Mouse (Mus musculus) testis, adult 2 months (tissue): ENCODE measurements around the gene Ggn. TPM values are rescaled to one million over a fixed set of nuclear protein-coding genes. Genes with fewer than 3 reads are reported as not detected.
"Not testable (repeated sequence)": the region's sequence is repeated elsewhere in the genome, so short reads cannot be mapped to it uniquely, and the experiment has no call there.

Source experiments
- H3K27ac ChIP-seq: fragments of 200-500 bp; 2 replicates; pipeline ENCODE4 v1.5.1; 2012; ENCODE audit warnings: low read depth, low read length; ENCODE audit not compliant: control insufficient read depth, insufficient read depth
- H3K27me3 ChIP-seq: fragments of 200-500 bp; 2 replicates; pipeline ENCODE4 v1.6.1; 2012; ENCODE audit warnings: mild to moderate bottlenecking, low read length, moderate library complexity; ENCODE audit not compliant: control insufficient read depth, insufficient read depth
- H3K36me3 ChIP-seq: fragments of 200-500 bp; 2 replicates; pipeline ENCODE4 v1.6.1; 2012; ENCODE audit warnings: mild to moderate bottlenecking, low read length; ENCODE audit not compliant: control insufficient read depth, insufficient read depth
- H3K4me1 ChIP-seq: fragments of 200-500 bp; 2 replicates; pipeline ENCODE4 v1.6.1; 2012; ENCODE audit warnings: low read length; ENCODE audit not compliant: control insufficient read depth, insufficient read depth
- H3K4me3 ChIP-seq: fragments of 200-500 bp; 2 replicates; pipeline ENCODE4 v1.5.1; 2012; ENCODE audit warnings: low read depth, mild to moderate bottlenecking, low read length, moderate library complexity, mixed read lengths; ENCODE audit not compliant: control insufficient read depth
- CTCF ChIP-seq: fragments of 200-500 bp; IDR thresholded peaks from 2 replicates; pipeline ENCODE4 v1.5.1; 2012; ENCODE audit warnings: low read depth, mild to moderate bottlenecking, inconsistent platforms, low read length, moderate library complexity; ENCODE audit not compliant: control insufficient read depth, insufficient read depth, insufficient replicate concordance
- POLR2A ChIP-seq: fragments of 200-500 bp; IDR thresholded peaks from 2 replicates; pipeline ENCODE4 v1.6.1; 2012; ENCODE audit warnings: low read depth, mild to moderate bottlenecking, inconsistent platforms, low read length, moderate library complexity; ENCODE audit not compliant: control insufficient read depth
- polyA plus RNA-seq: library from polyadenylated mRNA; depleted of rRNA; stranded (reverse); fragments of >200 nt; gene quantifications from 2 replicates; pipeline ENCODE4 v1.2.3, GENCODE M21; 2012

Gene Ggn
- polyA plus RNA-seq, 1 experiment, result 506 TPM

GRCm38 (mm10) chr7:29171562-29172097 lies 1.6 kb downstream of the Ggn start:
- TF ChIP-seq CTCF (no peak), POLR2A (no peak)
- Histone ChIP-seq H3K4me1 (peaks cover 46% of the 10 kb centered on the region), H3K4me3 (peak overlapping the region; percentile 96), H3K27me3 (no peaks in the 10 kb centered on the region), H3K27ac (peak overlapping the region; percentile 47), H3K36me3 (no peaks in the 10 kb centered on the region)

GRCm38 (mm10) chr7:29172390-29173016 lies 2.5 kb downstream of the Ggn start:
- H3K27ac ChIP-seq, result peak overlapping the region; percentile 47

DNA sequence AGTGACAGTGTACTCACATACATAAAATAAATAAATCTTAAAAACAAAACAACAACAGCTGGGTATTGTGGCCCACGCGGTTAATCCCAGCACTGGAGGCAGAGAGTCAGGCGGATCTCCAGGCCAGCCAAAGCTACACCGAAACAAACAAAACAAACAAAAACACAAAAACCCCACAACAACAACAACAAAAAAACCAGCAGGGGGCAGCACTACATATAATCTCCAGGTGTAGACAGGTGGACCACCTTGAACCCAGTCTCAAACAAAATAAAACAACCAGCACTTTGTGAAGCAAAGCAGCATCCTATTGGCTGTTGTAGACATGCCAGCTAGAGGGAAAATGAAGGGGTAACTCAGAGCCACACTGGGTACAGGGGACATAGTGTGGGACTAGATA lies 8.1 kb downstream of the Ggn start:
- Histone ChIP-seq H3K36me3 (no peaks in the 10 kb centered on the region; the same call in none of the 2 replicates), H3K4me3 (peak overlapping the region; percentile 100; the same call in 1 of the 2 replicates), H3K27ac (no peak overlapping the region), H3K27me3 (no peaks in the 10 kb centered on the region), H3K4me1 (peaks cover 7% of the 10 kb centered on the region)
- TF ChIP-seq POLR2A (no peak), CTCF (no peak)

More at GRCm38 (mm10) chr7:29172390-29173016, 2.5 kb downstream of the Ggn start:
- TF ChIP-seq CTCF (no peak), POLR2A (no peak)
- Histone ChIP-seq H3K36me3 (no peaks in the 10 kb centered on the region; the same call in 1 of the 2 replicates), H3K4me3 (peak overlapping the region; percentile 96), H3K27me3 (no peaks in the 10 kb centered on the region), H3K4me1 (peaks cover 43% of the 10 kb centered on the region)

DNA sequence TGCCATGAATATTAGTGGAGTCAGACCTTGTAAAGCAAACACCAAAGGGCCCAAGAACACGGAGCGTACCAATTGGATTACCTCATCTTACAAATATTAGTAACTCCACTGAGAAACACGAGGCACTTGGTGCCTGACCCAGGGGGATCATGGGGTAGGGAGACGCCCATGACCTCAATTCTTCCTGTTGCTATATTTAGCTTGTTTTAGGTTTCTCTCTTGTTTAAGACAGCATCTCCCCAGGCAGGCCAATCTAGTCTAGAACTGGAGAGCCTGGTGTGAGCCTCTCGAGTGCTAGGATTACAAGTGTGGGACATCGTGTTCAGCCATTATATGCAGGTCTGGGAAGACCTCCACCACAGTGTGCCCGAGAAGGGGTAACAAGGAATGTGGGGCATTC lies 9.3 kb downstream of the Ggn start:
- Histone ChIP-seq H3K27ac (no peak overlapping the region), H3K4me3 (peak overlapping the region; percentile 100), H3K4me1 (peaks cover 7% of the 10 kb centered on the region), H3K27me3 (no peaks in the 10 kb centered on the region), H3K36me3 (no peaks in the 10 kb centered on the region; the same call in none of the 2 replicates)
- no peak for TF ChIP-seq CTCF
- no peak for TF ChIP-seq POLR2A

- Histone ChIP-seq H3K4me1 (peaks cover 7% of the 10 kb centered on the region), H3K27ac (peak within 1 kb of the TSS; percentile 99)
- peak; percentile 23; the same call in 1 of the 2 replicates for TF ChIP-seq CTCF
- TF ChIP-seq POLR2A, result peak; percentile 85
These were observed 10.3 kb downstream of the Ggn start, which contains the start of gene Psmd8 for GRCm38 (mm10) chr7:29180077-29180853. Gene Psmd8 (minus strand): TSS chr7:29180701.

DNA sequence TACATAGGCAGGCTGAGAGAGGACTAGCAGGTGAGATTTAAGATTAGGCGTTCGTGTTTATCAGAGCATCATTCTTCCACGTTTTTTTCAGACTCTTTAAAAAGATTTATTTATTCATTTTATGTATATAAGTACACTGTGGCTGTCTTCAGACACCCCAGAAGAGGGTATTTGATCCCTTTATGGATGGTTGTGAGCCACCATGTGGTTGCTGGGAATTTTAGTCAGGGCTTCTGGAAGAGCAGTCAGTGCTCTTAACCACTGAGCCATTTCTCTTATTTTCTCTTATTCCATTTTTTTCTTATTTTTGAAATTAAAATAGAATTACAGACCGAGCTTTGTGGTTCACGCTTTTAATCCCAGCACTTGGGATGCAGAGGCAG lies 10.8 kb downstream of the Ggn start:
- Histone ChIP-seq H3K27ac (peak overlapping the region; percentile 99), H3K4me3 (peak overlapping the region; percentile 100), H3K4me1 (peaks cover 7% of the 10 kb centered on the region), H3K36me3 (no peaks in the 10 kb centered on the region; the same call in none of the 2 replicates), H3K27me3 (no peaks in the 10 kb centered on the region)
- TF ChIP-seq POLR2A (no peak), CTCF (no peak)

More at GRCm38 (mm10) chr7:29180077-29180853, 10.3 kb downstream of the Ggn start, which contains the start of gene Psmd8:
- no peaks in the 10 kb centered on the region; the same call in none of the 2 replicates for H3K36me3 ChIP-seq
- H3K4me3 ChIP-seq, result peak within 1 kb of the TSS; percentile 100
- H3K27me3 ChIP-seq, result no peaks in the 10 kb centered on the region

DNA sequence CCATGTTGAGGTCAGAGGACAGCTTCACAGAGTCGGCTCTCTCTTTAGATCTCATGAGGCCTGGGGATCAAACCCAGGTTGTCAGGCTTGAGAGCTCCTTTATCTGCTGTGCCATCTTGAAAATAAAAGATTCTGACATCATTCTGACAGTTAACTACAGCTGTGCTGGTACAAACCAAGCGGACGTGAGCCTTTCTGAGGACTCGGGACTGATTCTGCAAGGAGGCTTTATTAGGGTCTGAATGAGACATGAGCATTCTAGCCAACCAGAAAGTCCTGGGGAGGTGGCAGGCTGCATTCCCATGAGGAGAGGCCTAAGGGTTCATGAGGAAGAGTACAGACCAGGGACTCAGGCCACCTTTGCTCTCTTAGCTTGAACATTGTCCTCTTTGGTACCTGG lies 11.3 kb downstream of the Ggn start:
- H3K4me1 ChIP-seq, H3K36me3 ChIP-seq, H3K27me3 ChIP-seq, H3K27ac ChIP-seq: not testable (repeated sequence)
- H3K4me3 ChIP-seq, result peak overlapping the region; percentile 100

- H3K4me3 ChIP-seq, H3K36me3 ChIP-seq, H3K27ac ChIP-seq, H3K27me3 ChIP-seq, H3K4me1 ChIP-seq: not testable (repeated sequence)
These were observed 24.2 kb downstream of the Ggn start for GRCm38 (mm10) chr7:29194230-29194629.
